Comparison of ENCODE assay signal across 7 mouse cellular contexts in the genomic region with DNA sequence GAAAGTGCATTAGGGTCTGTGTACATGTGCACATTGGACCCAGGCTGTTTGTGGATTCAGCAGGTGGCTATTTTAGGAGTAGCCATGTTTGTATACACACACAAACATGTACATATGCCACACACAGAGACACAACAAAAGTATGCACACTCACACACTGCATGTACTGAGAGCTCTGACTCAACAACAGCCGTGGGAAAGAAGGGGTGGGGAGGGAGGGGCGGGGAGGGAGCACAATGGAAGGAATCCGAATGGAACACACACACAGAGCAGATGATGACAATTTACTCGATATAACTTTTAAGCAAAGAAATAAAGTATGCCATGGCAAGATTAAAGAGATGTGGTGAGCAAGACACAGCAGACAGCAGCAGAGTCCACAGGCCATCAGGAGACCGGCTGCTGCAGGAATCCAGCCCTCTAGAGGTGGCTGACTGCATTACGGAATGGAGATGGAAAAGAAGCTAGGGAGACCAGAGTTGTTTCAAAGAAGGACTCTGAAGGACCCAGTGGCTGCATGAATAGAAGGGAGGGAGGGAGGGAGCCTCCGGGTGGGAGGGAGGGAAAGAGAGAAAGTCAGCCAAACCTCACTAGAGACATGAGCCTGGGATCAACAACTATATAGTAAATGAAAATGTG.
DNase-seq lines count a peak whose midpoint lies in the region; ATAC-seq and TF ChIP-seq lines count a peak whose summit lies in the region.

No protein-coding gene starts in this region.

- H3K4me2 ChIP-seq in liver, embryonic 12.5 days, result no peak overlapping the region
- H3K4me2 ChIP-seq in forebrain, embryonic 14.5 days (ENCODE audit: low read length), result no peak overlapping the region
- no peak overlapping the region for H3K4me2 ChIP-seq in neural tube, embryonic 11.5 days (ENCODE audit: low read depth)

- TF ChIP-seq POLR2A in liver, adult 2 months (IDR thresholded peaks at IDR 0.05; ENCODE audit: extremely low read depth, insufficient read depth, low read length), result no peak

- H3K27me3 ChIP-seq in liver, adult 2 months (ENCODE audit: control insufficient read depth, insufficient read depth, low read length), result no peaks in the 10 kb centered on the region
- H3K27me3 ChIP-seq in liver, embryonic 12.5 days (replicated peaks), result no peaks in the 10 kb centered on the region
- H3K27me3 ChIP-seq in forebrain, embryonic 14.5 days (replicated peaks; ENCODE audit: control insufficient read depth, insufficient read depth, low read length), result no peaks in the 10 kb centered on the region
- H3K27me3 ChIP-seq in neural tube, embryonic 11.5 days (ENCODE audit: control insufficient read depth, insufficient read depth, low read length), result no peaks in the 10 kb centered on the region

- 0 out of 2 replicates have a peak, but pooled peaks cover 3% of the 10 kb centered on the region for H3K36me3 ChIP-seq in liver, adult 2 months (ENCODE audit: control insufficient read depth, insufficient read depth, low read length)
- H3K36me3 ChIP-seq in liver, embryonic 12.5 days, result peaks cover 2% of the 10 kb centered on the region; the same call in 1 of the 2 replicates
- no peaks in the 10 kb centered on the region for H3K36me3 ChIP-seq in forebrain, embryonic 14.5 days (ENCODE audit: control insufficient read depth, insufficient read depth, low read length)
- H3K36me3 ChIP-seq in neural tube, embryonic 11.5 days (ENCODE audit: control insufficient read depth, insufficient read depth, low read length), result no peaks in the 10 kb centered on the region

- 40% methylated on average over 7 of the region's 7 CpGs for WGBS in liver, adult 2 months
- WGBS in liver, embryonic 12.5 days (ENCODE audit: insufficient replicate concordance), result 46% methylated on average over 7 of the region's 7 CpGs
- 20% methylated on average over 7 of the region's 7 CpGs for WGBS in forebrain, embryonic 14.5 days
- WGBS in neural tube, embryonic 11.5 days, result 30% methylated on average over 7 of the region's 7 CpGs

- ATAC-seq in liver, embryonic 12.5 days, result no peak
- peak; percentile 69 for ATAC-seq in forebrain, embryonic 14.5 days
- no peak for ATAC-seq in neural tube, embryonic 11.5 days (ENCODE audit: insufficient read depth, low FRiP score, low TSS enrichment)

- H3K4me1 ChIP-seq in liver, adult 2 months (ENCODE audit: control insufficient read depth, insufficient read depth, low read length), result peaks cover 10% of the 10 kb centered on the region
- 0 out of 2 replicates have a peak, but pooled peaks cover 11% of the 10 kb centered on the region for H3K4me1 ChIP-seq in liver, embryonic 12.5 days
- no peaks in the 10 kb centered on the region for H3K4me1 ChIP-seq in forebrain, embryonic 14.5 days (ENCODE audit: control insufficient read depth, insufficient read depth, low read length)
- no peaks in the 10 kb centered on the region for H3K4me1 ChIP-seq in neural tube, embryonic 11.5 days (ENCODE audit: control insufficient read depth, insufficient read depth, low read length)

- peak; percentile 66 for TF ChIP-seq CTCF in liver, adult 2 months (IDR thresholded peaks at IDR 0.05; ENCODE audit: low read depth, low read length)

- no peak overlapping the region for H3K4me3 ChIP-seq in liver, adult 2 months (ENCODE audit: insufficient read depth, low read depth, low read length)
- no peak overlapping the region for H3K4me3 ChIP-seq in liver, embryonic 12.5 days
- no peak overlapping the region for H3K4me3 ChIP-seq in forebrain, embryonic 14.5 days (ENCODE audit: low read depth, low read length)
- H3K4me3 ChIP-seq in neural tube, embryonic 11.5 days (ENCODE audit: low read depth, low read length), result no peak overlapping the region

- DNase-seq in liver, adult 2 months (ENCODE audit: extremely low read depth, low read depth, low spot score), result no peak
- DNase-seq in brain, embryonic 18.5 days (ENCODE audit: low read depth, low spot score), result peak; percentile 24
- peak; percentile 67 for DNase-seq in forebrain, embryonic 14.5 days (ENCODE audit: low spot score)
- peak; percentile 26 to 68 for DNase-seq in kidney, postnatal 36 days
- DNase-seq in neural tube, embryonic 11.5 days (ENCODE audit: low spot score), result peak; percentile 57
- DNase-seq in T-cell, adult 2 months (ENCODE audit: low spot score), result no peak

- peaks cover 26% of the 10 kb centered on the region; the same call in 1 of the 2 replicates for H3K79me2 ChIP-seq in liver, adult 2 months (ENCODE audit: control insufficient read depth, insufficient read depth, low read length)

- H3K9me3 ChIP-seq in liver, embryonic 12.5 days (replicated peaks), result no peaks in the 10 kb centered on the region
- H3K9me3 ChIP-seq in forebrain, embryonic 14.5 days (replicated peaks; ENCODE audit: control insufficient read depth, low read length), result no peaks in the 10 kb centered on the region
- no peaks in the 10 kb centered on the region for H3K9me3 ChIP-seq in neural tube, embryonic 11.5 days (ENCODE audit: control insufficient read depth, low read length)

- H3K9ac ChIP-seq in liver, adult 2 months (ENCODE audit: low read depth, low read length), result no peak overlapping the region
- H3K9ac ChIP-seq in liver, embryonic 12.5 days, result no peak overlapping the region
- H3K9ac ChIP-seq in forebrain, embryonic 14.5 days (ENCODE audit: low read length), result no peak overlapping the region
- no peak overlapping the region for H3K9ac ChIP-seq in neural tube, embryonic 11.5 days (ENCODE audit: low read length)

- H3K27ac ChIP-seq in liver, adult 2 months (replicated peaks; ENCODE audit: insufficient read depth, low read depth, low read length), result no peak overlapping the region
- H3K27ac ChIP-seq in liver, embryonic 12.5 days, result no peak overlapping the region
- H3K27ac ChIP-seq in forebrain, embryonic 14.5 days (ENCODE audit: low read depth, low read length), result no peak overlapping the region
- H3K27ac ChIP-seq in neural tube, embryonic 11.5 days (ENCODE audit: low read depth, low read length), result no peak overlapping the region

Comparison
In these comparisons a context has a peak if more than half of its experiments do, and no peak if none do; other contexts are left out.
1. DNase-seq: peak in brain, embryonic 18.5 days (single experiment), forebrain, embryonic 14.5 days (single experiment), kidney, postnatal 36 days (2 of 2) and neural tube, embryonic 11.5 days (single experiment); none in liver, adult 2 months (single experiment) and T-cell, adult 2 months (single experiment).